Mouse (Mus musculus): ENCODE measurements at regions not wholly inside any gene's neighbourhood (a gene's known extent, or its start where the extent isn't known, plus 50 kb on each side); places are given as distances from the start of the nearest gene placed in this dataset.

GRCm38 (mm10) chr5:149338016-149338696, 73.4 kb upstream of the Medag start:
- no peak for DNase-seq
- intact Hi-C loops (cut with DNase I): loop anchor here (5.0 kb wide), 3 partner anchors 184 to 431 kb away; no protein-coding TSS in a partner anchor

DNA sequence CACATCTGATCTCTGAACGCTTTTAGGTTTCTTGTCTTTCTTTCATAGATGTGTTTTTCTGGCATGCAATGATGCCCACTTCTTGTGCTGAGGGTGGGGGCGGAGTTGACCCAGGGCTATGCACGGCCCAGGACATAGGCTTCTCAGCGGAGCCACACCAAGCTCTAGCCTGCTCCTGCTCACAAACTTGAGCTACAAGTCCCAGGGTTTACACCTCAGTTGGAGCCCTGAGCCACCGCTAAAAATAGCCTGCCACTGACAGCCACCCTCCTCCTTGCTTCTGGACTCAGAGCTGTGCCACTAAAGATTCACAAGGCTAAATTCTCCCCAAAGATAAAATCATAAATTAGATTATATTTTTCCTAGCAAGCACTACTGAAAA, 72.9 kb upstream of the Medag start:
- DNase-seq: no peak
- intact Hi-C loops (cut with DNase I): loop anchor here (5.0 kb wide), 3 partner anchors 184 to 431 kb away; no protein-coding TSS in a partner anchor

DNA sequence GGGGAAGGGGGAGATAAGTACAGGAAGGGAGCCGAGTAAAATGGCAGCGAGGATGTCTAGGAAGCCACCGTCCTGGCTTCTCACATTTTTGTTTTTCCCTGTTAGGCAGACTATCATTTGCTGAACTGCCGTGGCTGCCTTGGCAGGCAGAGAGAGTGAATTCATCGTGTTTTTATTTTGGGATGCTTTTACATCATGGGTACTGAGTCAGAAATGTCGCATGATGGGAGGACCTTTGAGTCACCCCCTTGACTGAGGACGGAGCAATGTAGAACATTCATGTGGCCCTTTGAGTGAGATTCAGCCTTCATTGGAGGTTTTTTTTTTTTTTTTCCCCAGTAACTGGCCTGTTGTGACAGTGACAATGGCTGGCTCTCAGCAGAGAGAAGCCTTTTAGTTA, 71.2 kb upstream of the Medag start:
- intact Hi-C loops (cut with DNase I): no loop called here
- peak in 1 of 2 experiments; percentile 33 for DNase-seq

GRCm38 (mm10) chr5:149341461-149341860, 70.1 kb upstream of the Medag start:
- DNase-seq: no peak
- intact Hi-C loops (cut with DNase I): no loop called here

- intact Hi-C loops (cut with DNase I): no loop called here
- DNase-seq: no peak
Measured at GRCm38 (mm10) chr5:149343610-149344527, 67.7 kb upstream of the Medag start.

- intact Hi-C loops (cut with DNase I): no loop called here
Measured at GRCm38 (mm10) chr5:149344528-149344855, 67.1 kb upstream of the Medag start.

DNA sequence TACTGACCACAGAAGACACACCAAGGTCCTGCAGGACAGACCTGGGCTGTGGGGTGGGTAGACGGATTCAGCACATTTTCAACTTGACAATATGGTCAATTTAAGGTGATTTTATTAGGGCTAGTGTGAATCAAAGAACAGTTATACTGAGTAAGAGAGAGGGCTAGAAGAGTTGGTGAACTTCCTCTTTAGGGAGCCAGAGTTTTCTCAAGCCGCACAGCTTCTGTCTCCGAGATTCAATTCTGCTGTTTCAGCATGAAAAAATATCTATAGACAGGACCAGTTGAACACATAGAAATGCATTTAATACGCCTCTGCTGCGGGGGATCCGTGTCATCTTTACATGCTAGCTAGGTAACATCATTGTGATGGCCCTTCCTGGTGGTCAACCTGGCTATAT, 66.4 kb upstream of the Medag start:
- DNase-seq: no peak
- intact Hi-C loops (cut with DNase I): no loop called here

More at GRCm38 (mm10) chr5:149344528-149344855, 67.1 kb upstream of the Medag start:
- no peak for DNase-seq

- DNase-seq: no peak
- intact Hi-C loops (cut with DNase I): no loop called here
Measured at GRCm38 (mm10) chr5:149349685-149350084, 61.9 kb upstream of the Medag start.

GRCm38 (mm10) chr5:149353039-149353655, 58.4 kb upstream of the Medag start:
- peak; percentile 82 to 83 for DNase-seq
- intact Hi-C loops (cut with DNase I): no loop called here

GRCm38 (mm10) chr5:149354448-149355115, 57.0 kb upstream of the Medag start:
- DNase-seq: no peak
- intact Hi-C loops (cut with DNase I): no loop called here

GRCm38 (mm10) chr5:149355131-149355530, 56.4 kb upstream of the Medag start:
- intact Hi-C loops (cut with DNase I): no loop called here
- no peak for DNase-seq

DNA sequence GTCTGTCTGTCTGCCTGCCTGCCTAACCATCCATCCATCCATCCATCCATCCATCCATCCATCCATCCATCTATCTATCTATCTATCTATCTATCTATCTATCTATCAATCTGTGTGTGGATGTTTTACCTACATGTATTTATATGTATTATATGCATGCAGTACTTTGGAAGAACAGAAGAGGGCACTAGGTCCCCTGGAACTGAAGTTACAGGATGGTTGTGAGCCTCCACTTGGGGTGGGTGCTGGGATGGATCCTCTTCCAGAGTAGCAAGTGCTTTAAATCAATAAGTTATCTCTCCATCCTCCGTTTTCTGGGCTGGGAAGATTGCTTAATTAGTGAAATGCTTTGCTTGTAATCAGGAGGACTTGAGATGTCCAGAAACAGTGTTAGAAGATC, 54.6 kb upstream of the Medag start:
- no peak for DNase-seq
- intact Hi-C loops (cut with DNase I): no loop called here
